Mouse (Mus musculus): Measurements from ENCODE around the gene Hoxb7. TPM values are rescaled to one million over a fixed set of nuclear protein-coding genes. Genes with fewer than 3 reads are reported as not detected.
A peak's percentile ranks its signal among the peaks of the same experiment; 100 is the strongest.

The Hoxb7 gene
- polyA plus RNA-seq, 1 experiment from 2014 or later, result 8.3 TPM

DNA sequence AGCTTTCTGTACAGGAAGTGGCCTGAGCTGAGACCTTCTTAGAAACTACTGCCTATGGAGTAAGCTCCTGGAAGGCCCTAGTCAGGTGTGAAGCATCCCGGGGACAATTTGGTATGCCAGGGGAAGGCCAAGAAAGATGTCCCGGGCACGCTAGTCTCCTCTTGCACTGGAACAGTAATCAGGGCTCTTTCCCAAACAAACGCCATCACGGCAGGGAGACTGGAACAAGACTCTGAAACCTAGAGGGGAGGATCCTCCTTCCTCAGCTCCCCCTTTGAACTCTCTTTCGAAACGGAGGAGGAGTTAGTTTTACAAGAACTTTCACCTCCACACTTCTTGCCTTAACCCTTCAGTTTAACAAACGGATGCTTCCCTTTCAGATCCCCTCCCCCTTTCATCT is 45.7 kb downstream of the Hoxb7 start:
- H3K36me3 ChIP-seq (ENCODE audit: control insufficient read depth, insufficient read depth, low read length), result no peaks in the 10 kb centered on the region
- H3K4me2 ChIP-seq (ENCODE audit: low read depth, low read length), result peak overlapping the region; percentile 54
- 7% methylated on average over 8 of the region's 8 CpGs for WGBS
- no peaks in the 10 kb centered on the region for H3K27me3 ChIP-seq (ENCODE audit: control insufficient read depth, insufficient read depth, low read length)
- peak overlapping the region; percentile 94 for H3K27ac ChIP-seq (ENCODE audit: low read length)
- no peaks in the 10 kb centered on the region for H3K9me3 ChIP-seq (replicated peaks; ENCODE audit: control insufficient read depth, low read length)
- H3K9ac ChIP-seq (ENCODE audit: low read length), result peak overlapping the region; percentile 82
- peaks cover 40% of the 10 kb centered on the region for H3K4me1 ChIP-seq (ENCODE audit: control insufficient read depth, insufficient read depth, low read length)
- peak overlapping the region; percentile 52 for H3K4me3 ChIP-seq (replicated peaks; ENCODE audit: low read length)
- no peak for ATAC-seq (ENCODE audit: insufficient read depth, low FRiP score)

DNA sequence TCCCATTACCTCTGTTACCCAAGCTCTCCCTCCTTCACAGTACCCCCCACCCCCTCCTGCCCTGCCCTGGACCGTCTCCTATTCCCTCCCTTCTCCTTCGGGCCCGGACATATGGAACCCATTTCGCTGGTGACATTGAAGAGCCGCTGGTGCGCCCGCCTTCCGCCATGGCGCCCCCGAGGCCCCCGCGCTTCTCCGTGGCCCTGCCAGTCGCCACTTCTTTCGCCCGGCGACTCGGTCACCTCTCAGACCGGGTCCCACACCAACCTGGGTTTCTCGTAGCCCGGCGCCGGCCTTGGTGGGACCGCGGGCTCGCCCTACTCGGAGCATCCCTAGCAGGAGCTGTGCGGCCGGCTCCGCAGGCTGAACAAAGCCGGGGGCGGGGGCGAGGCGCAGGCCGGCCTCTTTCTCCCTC is 46.2 kb downstream of the Hoxb7 start:
- WGBS, result 9% methylated on average over 35 of the region's 35 CpGs
- H3K4me2 ChIP-seq (ENCODE audit: low read depth, low read length), result peak overlapping the region; percentile 54
- H3K27ac ChIP-seq (ENCODE audit: low read length), result peak overlapping the region; percentile 94
- H3K36me3 ChIP-seq (ENCODE audit: control insufficient read depth, insufficient read depth, low read length), result no peaks in the 10 kb centered on the region
- H3K27me3 ChIP-seq (ENCODE audit: control insufficient read depth, insufficient read depth, low read length), result no peaks in the 10 kb centered on the region
- peak; percentile 42; the same call in 1 of the 2 replicates for ATAC-seq (ENCODE audit: insufficient read depth, low FRiP score)
- peak overlapping the region; percentile 82 for H3K9ac ChIP-seq (ENCODE audit: low read length)
- H3K4me3 ChIP-seq (replicated peaks; ENCODE audit: low read length), result peak overlapping the region; percentile 52
- H3K9me3 ChIP-seq (replicated peaks; ENCODE audit: control insufficient read depth, low read length), result no peaks in the 10 kb centered on the region
- peaks cover 36% of the 10 kb centered on the region for H3K4me1 ChIP-seq (ENCODE audit: control insufficient read depth, insufficient read depth, low read length)

DNA sequence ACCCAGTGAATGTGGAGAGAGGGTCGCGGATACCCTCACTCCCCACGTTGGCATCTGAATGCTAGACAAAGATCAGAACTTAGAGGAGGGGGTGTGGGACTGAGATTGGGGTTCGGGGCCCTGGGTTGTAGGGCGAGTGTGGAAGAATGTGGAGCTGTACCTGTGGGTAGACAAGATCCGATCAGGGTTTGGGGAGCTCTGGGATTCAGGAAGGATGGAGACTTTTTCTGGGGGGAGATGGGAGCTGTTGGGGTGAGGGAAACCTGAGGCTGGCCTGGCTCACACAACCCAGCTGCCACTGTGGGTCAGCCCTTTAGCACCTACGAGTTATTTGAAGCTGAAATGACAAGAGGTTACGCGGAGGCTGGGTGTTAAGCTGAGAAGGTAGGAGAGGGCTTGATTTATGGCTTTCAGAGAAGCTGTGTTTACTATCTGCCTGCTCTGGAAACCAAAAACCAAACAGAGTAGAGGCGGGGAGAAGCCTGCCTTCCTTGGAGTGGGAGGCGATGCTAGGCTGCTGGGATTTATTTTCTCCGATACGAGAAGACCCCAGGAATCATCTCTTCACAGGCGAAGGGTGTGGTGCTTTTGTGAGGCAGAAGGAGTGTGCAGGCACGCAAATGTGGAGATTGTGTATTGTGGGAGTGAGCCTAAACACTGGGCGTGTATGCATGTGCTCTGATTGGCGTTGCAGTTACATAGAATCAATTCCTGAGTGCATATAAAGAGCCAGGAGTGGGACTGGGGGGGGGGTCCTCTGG is 47.0 kb downstream of the Hoxb7 start:
- no peaks in the 10 kb centered on the region for H3K9me3 ChIP-seq (replicated peaks; ENCODE audit: control insufficient read depth, low read length)
- peaks cover 41% of the 10 kb centered on the region for H3K4me1 ChIP-seq (ENCODE audit: control insufficient read depth, insufficient read depth, low read length)
- 11% methylated on average over 17 of the region's 17 CpGs for WGBS
- peak overlapping the region; percentile 54 for H3K4me2 ChIP-seq (ENCODE audit: low read depth, low read length)
- H3K27ac ChIP-seq (ENCODE audit: low read length), result peak overlapping the region; percentile 94
- no peaks in the 10 kb centered on the region for H3K27me3 ChIP-seq (ENCODE audit: control insufficient read depth, insufficient read depth, low read length)
- ATAC-seq (ENCODE audit: insufficient read depth, low FRiP score), result peak; percentile 22; the same call in 1 of the 2 replicates
- peak overlapping the region; percentile 52 for H3K4me3 ChIP-seq (replicated peaks; ENCODE audit: low read length)
- H3K9ac ChIP-seq (ENCODE audit: low read length), result peak overlapping the region; percentile 82
- H3K36me3 ChIP-seq (ENCODE audit: control insufficient read depth, insufficient read depth, low read length), result no peaks in the 10 kb centered on the region

DNA sequence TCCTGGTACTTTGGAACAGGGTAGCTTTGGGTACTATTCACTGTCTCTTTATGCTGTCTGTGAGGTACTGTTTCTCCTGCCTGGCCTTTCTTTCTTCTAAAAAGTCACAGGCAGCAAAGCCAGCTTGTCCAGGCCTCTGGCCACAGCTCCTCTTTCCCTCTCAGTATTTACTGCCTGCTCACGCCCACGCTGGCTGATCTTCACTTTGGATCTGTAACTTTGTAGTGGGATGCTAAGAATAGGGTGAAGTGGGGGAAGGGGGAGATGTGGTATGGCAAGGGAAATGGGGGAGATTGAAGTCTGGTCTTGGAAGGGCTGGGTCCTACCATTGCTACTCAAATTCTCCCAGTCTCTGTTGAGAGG is 47.6 kb downstream of the Hoxb7 start:
- Histone ChIP-seq H3K4me1 (ENCODE audit: control insufficient read depth, insufficient read depth, low read length) (peaks cover 47% of the 10 kb centered on the region), H3K27me3 (ENCODE audit: control insufficient read depth, insufficient read depth, low read length) (peaks cover 2% of the 10 kb centered on the region), H3K4me3 (replicated peaks; ENCODE audit: low read length) (peak overlapping the region; percentile 52), H3K36me3 (ENCODE audit: control insufficient read depth, insufficient read depth, low read length) (no peaks in the 10 kb centered on the region), H3K4me2 (ENCODE audit: low read depth, low read length) (peak overlapping the region; percentile 54), H3K9ac (ENCODE audit: low read length) (peak overlapping the region; percentile 82), H3K27ac (ENCODE audit: low read length) (peak overlapping the region; percentile 94), H3K9me3 (replicated peaks; ENCODE audit: control insufficient read depth, low read length) (no peaks in the 10 kb centered on the region)
- WGBS, result 23% methylated on average over 2 of the region's 2 CpGs
- ATAC-seq (ENCODE audit: insufficient read depth, low FRiP score), result no peak; the same call in 1 of the 2 replicates

DNA sequence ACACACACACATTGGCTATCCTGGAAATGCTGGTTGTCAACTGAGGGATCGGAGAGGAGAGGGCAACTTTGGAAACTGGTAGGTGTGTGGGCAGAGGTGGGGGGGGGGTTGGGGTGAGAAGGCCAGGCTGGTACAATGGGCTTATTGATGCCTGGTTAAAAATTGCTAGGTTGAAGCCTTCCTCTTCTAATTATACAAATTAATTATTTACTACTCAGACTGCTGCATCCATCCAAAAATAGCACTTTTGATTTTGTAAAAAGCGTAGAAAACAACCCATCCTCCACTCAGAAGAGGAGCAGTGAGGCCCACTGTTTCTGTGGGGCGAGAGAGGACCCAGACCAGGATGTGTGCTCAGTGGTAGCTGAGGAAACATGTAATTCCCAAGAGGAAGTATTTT is 48.6 kb downstream of the Hoxb7 start:
- ATAC-seq (ENCODE audit: insufficient read depth, low FRiP score), result no peak
- Histone ChIP-seq H3K4me2 (ENCODE audit: low read depth, low read length) (peak overlapping the region; percentile 54), H3K36me3 (ENCODE audit: control insufficient read depth, insufficient read depth, low read length) (no peaks in the 10 kb centered on the region), H3K27ac (ENCODE audit: low read length) (peak overlapping the region; percentile 94), H3K4me1 (ENCODE audit: control insufficient read depth, insufficient read depth, low read length) (peaks cover 52% of the 10 kb centered on the region), H3K4me3 (replicated peaks; ENCODE audit: low read length) (peak overlapping the region; percentile 52), H3K9ac (ENCODE audit: low read length) (peak overlapping the region; percentile 82; the same call in 1 of the 2 replicates), H3K27me3 (ENCODE audit: control insufficient read depth, insufficient read depth, low read length) (peaks cover 7% of the 10 kb centered on the region), H3K9me3 (replicated peaks; ENCODE audit: control insufficient read depth, low read length) (no peaks in the 10 kb centered on the region)
- WGBS, result 40% methylated on average over 3 of the region's 3 CpGs

DNA sequence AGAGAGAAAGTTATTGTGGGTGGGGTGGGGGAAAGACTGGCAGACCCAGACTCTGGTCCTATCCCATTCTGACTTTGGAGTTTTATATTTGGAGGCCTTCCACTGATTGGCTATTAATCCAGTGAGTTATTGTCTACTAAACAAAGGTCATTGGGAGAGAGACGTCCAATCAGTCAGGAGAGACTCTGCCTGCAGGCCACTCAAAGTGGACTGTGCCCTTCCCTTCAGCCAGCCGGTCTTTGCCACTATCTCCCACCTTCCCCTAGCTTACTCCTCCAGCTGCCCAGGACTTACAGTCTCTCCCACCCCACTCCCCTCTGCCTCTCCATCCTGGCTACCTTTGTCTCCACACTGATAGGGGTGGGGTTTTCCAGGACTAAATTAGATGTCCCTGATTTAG is 50.2 kb downstream of the Hoxb7 start:
- no peaks in the 10 kb centered on the region for H3K9me3 ChIP-seq (replicated peaks; ENCODE audit: control insufficient read depth, low read length)
- peaks cover 42% of the 10 kb centered on the region for H3K4me1 ChIP-seq (ENCODE audit: control insufficient read depth, insufficient read depth, low read length)
- H3K27me3 ChIP-seq (ENCODE audit: control insufficient read depth, insufficient read depth, low read length), result peaks cover 7% of the 10 kb centered on the region
- no peak overlapping the region for H3K4me3 ChIP-seq (replicated peaks; ENCODE audit: low read length)
- peak overlapping the region; percentile 58; the same call in 1 of the 2 replicates for H3K27ac ChIP-seq (ENCODE audit: low read length)
- peak overlapping the region; percentile 37; the same call in 1 of the 2 replicates for H3K9ac ChIP-seq (ENCODE audit: low read length)
- no peak for ATAC-seq (ENCODE audit: insufficient read depth, low FRiP score)
- H3K4me2 ChIP-seq (ENCODE audit: low read depth, low read length), result peak overlapping the region; percentile 54
- 22% methylated on average over 2 of the region's 2 CpGs for WGBS
- H3K36me3 ChIP-seq (ENCODE audit: control insufficient read depth, insufficient read depth, low read length), result no peaks in the 10 kb centered on the region

DNA sequence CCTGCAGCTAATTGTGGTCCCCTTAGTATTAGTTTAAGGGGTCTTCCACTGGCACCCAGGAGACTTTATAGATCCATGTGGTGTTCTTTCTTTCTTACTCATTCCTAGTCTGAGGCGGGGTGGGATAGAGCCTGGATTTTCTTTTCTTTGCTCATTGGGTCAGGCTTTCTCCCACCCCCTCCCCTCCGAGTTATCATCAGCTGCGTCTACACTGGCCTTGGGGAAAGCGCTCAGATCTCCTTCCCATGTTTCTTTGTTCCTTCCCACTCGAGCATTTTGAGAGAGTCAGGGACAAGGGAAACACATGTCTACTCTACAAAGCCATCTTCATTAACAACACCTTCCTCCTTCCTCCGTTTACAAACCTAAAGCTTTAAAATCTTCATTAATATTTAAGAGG is 50.6 kb downstream of the Hoxb7 start:
- no peak for ATAC-seq (ENCODE audit: insufficient read depth, low FRiP score)
- Histone ChIP-seq H3K27me3 (ENCODE audit: control insufficient read depth, insufficient read depth, low read length) (peaks cover 7% of the 10 kb centered on the region), H3K4me1 (ENCODE audit: control insufficient read depth, insufficient read depth, low read length) (peaks cover 38% of the 10 kb centered on the region), H3K27ac (ENCODE audit: low read length) (peak overlapping the region; percentile 58; the same call in 1 of the 2 replicates), H3K9me3 (replicated peaks; ENCODE audit: control insufficient read depth, low read length) (no peaks in the 10 kb centered on the region), H3K4me3 (replicated peaks; ENCODE audit: low read length) (no peak overlapping the region), H3K4me2 (ENCODE audit: low read depth, low read length) (peak overlapping the region; percentile 38), H3K9ac (ENCODE audit: low read length) (peak overlapping the region; percentile 37; the same call in 1 of the 2 replicates), H3K36me3 (ENCODE audit: control insufficient read depth, insufficient read depth, low read length) (no peaks in the 10 kb centered on the region)
- 24% methylated on average over 6 of the region's 6 CpGs for WGBS

DNA sequence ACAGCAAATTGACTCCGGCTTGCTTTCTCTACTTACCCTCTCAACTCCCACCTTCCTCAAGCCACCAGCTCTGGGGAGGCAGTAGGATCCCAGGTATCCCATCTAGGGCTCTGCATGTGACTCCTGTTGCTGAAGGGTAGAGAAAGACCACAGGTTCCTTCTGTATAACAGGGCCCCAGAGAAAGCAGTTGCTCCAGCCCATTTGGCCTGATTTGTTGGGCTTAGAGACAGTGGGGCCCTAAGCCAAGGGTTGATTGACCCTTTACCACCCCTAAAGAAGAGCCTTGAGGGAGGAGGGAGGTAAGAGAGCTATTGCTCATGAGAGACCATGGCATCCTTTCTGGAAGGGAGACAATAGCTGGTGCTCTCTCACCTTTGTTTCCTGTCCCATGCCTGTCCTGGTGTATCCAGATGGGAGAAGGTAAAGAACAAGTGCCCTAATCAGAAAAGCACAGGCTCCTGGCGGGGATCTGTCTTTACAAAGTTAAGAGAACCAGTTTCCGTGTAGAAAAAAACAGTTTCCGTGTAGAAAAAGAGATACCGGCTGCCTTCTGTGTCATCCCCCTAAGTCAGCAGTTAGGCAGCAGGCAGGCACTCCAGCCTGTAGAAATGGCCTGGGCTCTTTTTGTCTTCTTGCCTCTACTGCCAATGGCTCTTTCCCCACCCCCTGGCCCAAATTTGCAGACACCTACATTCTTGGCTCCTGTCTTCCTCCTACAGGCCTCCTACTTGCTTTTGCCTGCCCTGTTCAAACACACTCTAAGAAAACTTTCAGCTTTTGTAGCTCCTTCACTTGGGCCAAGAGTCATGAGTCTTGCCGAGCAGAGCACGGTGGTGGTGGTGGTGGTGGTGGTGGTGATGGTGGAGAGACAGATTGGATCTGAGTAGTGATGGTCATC is 52.8 kb downstream of the Hoxb7 start:
- peak overlapping the region; percentile 97 for H3K27ac ChIP-seq (ENCODE audit: low read length)
- H3K4me3 ChIP-seq (replicated peaks; ENCODE audit: low read length), result peak overlapping the region; percentile 17
- H3K9ac ChIP-seq (ENCODE audit: low read length), result peak overlapping the region; percentile 58
- H3K9me3 ChIP-seq (replicated peaks; ENCODE audit: control insufficient read depth, low read length), result no peaks in the 10 kb centered on the region
- 33% methylated on average over 7 of the region's 7 CpGs for WGBS
- ATAC-seq (ENCODE audit: insufficient read depth, low FRiP score), result no peak
- no peaks in the 10 kb centered on the region for H3K36me3 ChIP-seq (ENCODE audit: control insufficient read depth, insufficient read depth, low read length)
- peaks cover 47% of the 10 kb centered on the region for H3K4me1 ChIP-seq (ENCODE audit: control insufficient read depth, insufficient read depth, low read length)
- peak overlapping the region; percentile 59 for H3K4me2 ChIP-seq (ENCODE audit: low read depth, low read length)
- H3K27me3 ChIP-seq (ENCODE audit: control insufficient read depth, insufficient read depth, low read length), result peaks cover 12% of the 10 kb centered on the region

Data from stomach, embryonic 16.5 days (tissue).